Mouse (Mus musculus): Measurements from ENCODE around the gene Dsp. TPM values are rescaled to one million over a fixed set of nuclear protein-coding genes. Genes with fewer than 3 reads are reported as not detected.

Dsp gene
- polyA plus RNA-seq, 1 experiment from 2014 or later = 40.0 TPM

GRCm38 (mm10) chr13:38130116-38130515 lies 21.0 kb upstream of the Dsp start:
- Histone ChIP-seq H3K4me1 (ENCODE audit: control insufficient read depth, insufficient read depth, low read length) (peaks cover 29% of the 10 kb centered on the region), H3K27ac (ENCODE audit: low read length) (no peak overlapping the region), H3K9ac (ENCODE audit: low read length) (no peak overlapping the region), H3K36me3 (ENCODE audit: control insufficient read depth, insufficient read depth) (no peaks in the 10 kb centered on the region), H3K4me3 (ENCODE audit: low read length) (no peak overlapping the region), H3K9me3 (replicated peaks; ENCODE audit: control insufficient read depth, low read length) (no peaks in the 10 kb centered on the region), H3K27me3 (ENCODE audit: control insufficient read depth, insufficient read depth, low read length) (no peaks in the 10 kb centered on the region), H3K4me2 (ENCODE audit: low read depth, low read length) (no peak overlapping the region)
- ATAC-seq (replicated peaks; ENCODE audit: extremely low read depth, insufficient read depth, low FRiP score) = no peak
- 88% methylated on average over 9 of the region's 9 CpGs for WGBS

- Histone ChIP-seq H3K27me3 (ENCODE audit: control insufficient read depth, insufficient read depth, low read length) (no peaks in the 10 kb centered on the region), H3K4me1 (ENCODE audit: control insufficient read depth, insufficient read depth, low read length) (peaks cover 8% of the 10 kb centered on the region), H3K4me3 (ENCODE audit: low read length) (no peak overlapping the region), H3K4me2 (ENCODE audit: low read depth, low read length) (no peak overlapping the region), H3K9me3 (replicated peaks; ENCODE audit: control insufficient read depth, low read length) (no peaks in the 10 kb centered on the region), H3K36me3 (ENCODE audit: control insufficient read depth, insufficient read depth) (no peaks in the 10 kb centered on the region), H3K27ac (ENCODE audit: low read length) (no peak overlapping the region), H3K9ac (ENCODE audit: low read length) (no peak overlapping the region)
- ATAC-seq (replicated peaks; ENCODE audit: extremely low read depth, insufficient read depth, low FRiP score) = no peak
- WGBS = 78% methylated on average over 7 of the region's 7 CpGs
These were observed 18.0 kb upstream of the Dsp start for GRCm38 (mm10) chr13:38133016-38133528.

GRCm38 (mm10) chr13:38140521-38140920 lies 10.6 kb upstream of the Dsp start:
- ATAC-seq (replicated peaks; ENCODE audit: extremely low read depth, insufficient read depth, low FRiP score) = no peak
- no peaks in the 10 kb centered on the region for H3K9me3 ChIP-seq (replicated peaks; ENCODE audit: control insufficient read depth, low read length)
- no peaks in the 10 kb centered on the region for H3K27me3 ChIP-seq (ENCODE audit: control insufficient read depth, insufficient read depth, low read length)
- H3K9ac ChIP-seq (ENCODE audit: low read length) = no peak overlapping the region
- H3K4me1 ChIP-seq (ENCODE audit: control insufficient read depth, insufficient read depth, low read length) = peaks cover 3% of the 10 kb centered on the region
- H3K27ac ChIP-seq (ENCODE audit: low read length) = no peak overlapping the region
- no peak overlapping the region for H3K4me2 ChIP-seq (ENCODE audit: low read depth, low read length)
- no peak overlapping the region for H3K4me3 ChIP-seq (ENCODE audit: low read length)
- H3K36me3 ChIP-seq (ENCODE audit: control insufficient read depth, insufficient read depth) = no peaks in the 10 kb centered on the region
- WGBS = 57% methylated on average over 1 of the region's 1 CpGs

- no peaks in the 10 kb centered on the region for H3K9me3 ChIP-seq (replicated peaks; ENCODE audit: control insufficient read depth, low read length)
- no peak for ATAC-seq (replicated peaks; ENCODE audit: extremely low read depth, insufficient read depth, low FRiP score)
- no peaks in the 10 kb centered on the region for H3K27me3 ChIP-seq (ENCODE audit: control insufficient read depth, insufficient read depth, low read length)
- 7% methylated on average over 20 of the region's 20 CpGs for WGBS
- peak overlapping the region; percentile 35 for H3K4me3 ChIP-seq (ENCODE audit: low read length)
- peak overlapping the region; percentile 43 for H3K27ac ChIP-seq (ENCODE audit: low read length)
- H3K4me1 ChIP-seq (ENCODE audit: control insufficient read depth, insufficient read depth, low read length) = peaks cover 29% of the 10 kb centered on the region
- H3K9ac ChIP-seq (ENCODE audit: low read length) = peak overlapping the region; percentile 46
- peak overlapping the region; percentile 59 for H3K4me2 ChIP-seq (ENCODE audit: low read depth, low read length)
- no peaks in the 10 kb centered on the region for H3K36me3 ChIP-seq (ENCODE audit: control insufficient read depth, insufficient read depth)
These were observed 6.0 kb upstream of the Dsp start for GRCm38 (mm10) chr13:38144962-38145713.

- Histone ChIP-seq H3K9ac (ENCODE audit: low read length) (no peak overlapping the region), H3K4me3 (ENCODE audit: low read length) (no peak overlapping the region), H3K27ac (ENCODE audit: low read length) (peak overlapping the region; percentile 93), H3K4me1 (ENCODE audit: control insufficient read depth, insufficient read depth, low read length) (peaks cover 37% of the 10 kb centered on the region), H3K4me2 (ENCODE audit: low read depth, low read length) (no peak overlapping the region), H3K9me3 (replicated peaks; ENCODE audit: control insufficient read depth, low read length) (no peaks in the 10 kb centered on the region), H3K27me3 (ENCODE audit: control insufficient read depth, insufficient read depth, low read length) (peaks cover 6% of the 10 kb centered on the region; the same call in 1 of the 2 replicates), H3K36me3 (ENCODE audit: control insufficient read depth, insufficient read depth) (no peaks in the 10 kb centered on the region)
- WGBS = 14% methylated on average over 3 of the region's 3 CpGs
- peak; percentile 64 for ATAC-seq (replicated peaks; ENCODE audit: extremely low read depth, insufficient read depth, low FRiP score)
These were observed 2.7 kb upstream of the Dsp start for GRCm38 (mm10) chr13:38148348-38148747.

GRCm38 (mm10) chr13:38151671-38152428 lies 756 bp downstream of the Dsp start:
- Histone ChIP-seq H3K36me3 (ENCODE audit: control insufficient read depth, insufficient read depth) (no peaks in the 10 kb centered on the region), H3K4me3 (ENCODE audit: low read length) (peak overlapping the region; percentile 78), H3K27ac (ENCODE audit: low read length) (peak overlapping the region; percentile 97), H3K4me1 (ENCODE audit: control insufficient read depth, insufficient read depth, low read length) (peaks cover 38% of the 10 kb centered on the region), H3K4me2 (ENCODE audit: low read depth, low read length) (peak overlapping the region; percentile 73), H3K9me3 (replicated peaks; ENCODE audit: control insufficient read depth, low read length) (no peaks in the 10 kb centered on the region), H3K27me3 (ENCODE audit: control insufficient read depth, insufficient read depth, low read length) (peaks cover 6% of the 10 kb centered on the region; the same call in 1 of the 2 replicates), H3K9ac (ENCODE audit: low read length) (peak overlapping the region; percentile 81)
- WGBS = under 1% methylated on average over 49 of the region's 49 CpGs
- ATAC-seq (replicated peaks; ENCODE audit: extremely low read depth, insufficient read depth, low FRiP score) = 0 out of 2 replicates have a peak, but pooled peaks have one; percentile 3

GRCm38 (mm10) chr13:38152429-38153035 lies 1.4 kb downstream of the Dsp start:
- H3K4me3 ChIP-seq (ENCODE audit: low read length) = peak overlapping the region; percentile 78
- no peaks in the 10 kb centered on the region for H3K36me3 ChIP-seq (ENCODE audit: control insufficient read depth, insufficient read depth)
- ATAC-seq (replicated peaks; ENCODE audit: extremely low read depth, insufficient read depth, low FRiP score) = peak; percentile 43
- H3K4me2 ChIP-seq (ENCODE audit: low read depth, low read length) = peak overlapping the region; percentile 73
- WGBS = under 1% methylated on average over 31 of the region's 31 CpGs
- no peaks in the 10 kb centered on the region for H3K9me3 ChIP-seq (replicated peaks; ENCODE audit: control insufficient read depth, low read length)
- peaks cover 34% of the 10 kb centered on the region for H3K4me1 ChIP-seq (ENCODE audit: control insufficient read depth, insufficient read depth, low read length)
- H3K27ac ChIP-seq (ENCODE audit: low read length) = peak overlapping the region; percentile 97
- peaks cover 6% of the 10 kb centered on the region; the same call in 1 of the 2 replicates for H3K27me3 ChIP-seq (ENCODE audit: control insufficient read depth, insufficient read depth, low read length)
- H3K9ac ChIP-seq (ENCODE audit: low read length) = peak overlapping the region; percentile 81

GRCm38 (mm10) chr13:38155523-38155922 lies 4.4 kb downstream of the Dsp start:
- 13% methylated on average over 2 of the region's 2 CpGs for whole genome bisulfite sequencing
- H3K4me3 ChIP-seq (ENCODE audit: low read length) = peak overlapping the region; percentile 20
- H3K9ac ChIP-seq (ENCODE audit: low read length) = peak overlapping the region; percentile 49
- peaks cover 6% of the 10 kb centered on the region; the same call in 1 of the 2 replicates for H3K27me3 ChIP-seq (ENCODE audit: control insufficient read depth, insufficient read depth, low read length)
- H3K4me2 ChIP-seq (ENCODE audit: low read depth, low read length) = peak overlapping the region; percentile 73
- no peaks in the 10 kb centered on the region for H3K36me3 ChIP-seq (ENCODE audit: control insufficient read depth, insufficient read depth)
- H3K27ac ChIP-seq (ENCODE audit: low read length) = peak overlapping the region; percentile 25
- ATAC-seq (replicated peaks; ENCODE audit: extremely low read depth, insufficient read depth, low FRiP score) = no peak
- peaks cover 25% of the 10 kb centered on the region for H3K4me1 ChIP-seq (ENCODE audit: control insufficient read depth, insufficient read depth, low read length)
- no peaks in the 10 kb centered on the region for H3K9me3 ChIP-seq (replicated peaks; ENCODE audit: control insufficient read depth, low read length)
